Mouse (Mus musculus): ENCODE data around the gene Otop3. TPM values are rescaled to one million over a fixed set of nuclear protein-coding genes. Genes with fewer than 3 reads are reported as not detected.
"Not testable (repeated sequence)": the region's sequence is repeated elsewhere in the genome, so short reads cannot be mapped to it uniquely, and the experiment has no call there.

Otop3 gene
- total and polyA plus RNA-seq, 2 experiments, result not detected

GRCm38 (mm10) chr11:115381276-115381675 is 46.7 kb downstream of the Otop3 start:
- Histone ChIP-seq H3K27ac (replicated peaks; ENCODE audit: insufficient read depth, low read depth, low read length) (0 out of 2 replicates have a peak overlapping the region, but pooled peaks have one; percentile 15), H3K79me2 (ENCODE audit: control insufficient read depth, insufficient read depth, low read length) (no peaks in the 10 kb centered on the region), H3K27me3 (ENCODE audit: control insufficient read depth, insufficient read depth, low read length) (no peaks in the 10 kb centered on the region), H3K36me3 (ENCODE audit: control insufficient read depth, insufficient read depth, low read length) (no peaks in the 10 kb centered on the region), H3K4me3 (ENCODE audit: insufficient read depth, low read depth, low read length) (no peak overlapping the region), H3K4me1 (ENCODE audit: control insufficient read depth, insufficient read depth, low read length) (0 out of 2 replicates have a peak, but pooled peaks cover 3% of the 10 kb centered on the region), H3K9ac (ENCODE audit: low read depth, low read length) (no peak overlapping the region)
- DNase-seq (ENCODE audit: extremely low read depth, low read depth, low spot score), result no peak
- no peak for TF ChIP-seq POLR2A (IDR thresholded peaks at IDR 0.05; ENCODE audit: extremely low read depth, insufficient read depth, low read length)
- TF ChIP-seq CTCF (IDR thresholded peaks at IDR 0.05; ENCODE audit: low read depth, low read length), result no peak
- whole genome bisulfite sequencing, result 40% methylated on average over 9 of the region's 9 CpGs

- TF ChIP-seq POLR2A (IDR thresholded peaks at IDR 0.05; ENCODE audit: extremely low read depth, insufficient read depth, low read length) (peak; percentile 58; the same call in 1 of the 2 replicates), CTCF (IDR thresholded peaks at IDR 0.05; ENCODE audit: low read depth, low read length) (no peak)
- Histone ChIP-seq H3K36me3 (ENCODE audit: control insufficient read depth, insufficient read depth, low read length) (no peaks in the 10 kb centered on the region), H3K4me3 (ENCODE audit: insufficient read depth, low read depth, low read length) (peak within 1 kb of the TSS; percentile 74), H3K4me1 (ENCODE audit: control insufficient read depth, insufficient read depth, low read length) (0 out of 2 replicates have a peak, but pooled peaks cover 3% of the 10 kb centered on the region), H3K9ac (ENCODE audit: low read depth, low read length) (peak within 1 kb of the TSS; percentile 78), H3K79me2 (ENCODE audit: control insufficient read depth, insufficient read depth, low read length) (no peaks in the 10 kb centered on the region), H3K27me3 (ENCODE audit: control insufficient read depth, insufficient read depth, low read length) (no peaks in the 10 kb centered on the region), H3K27ac (replicated peaks; ENCODE audit: insufficient read depth, low read depth, low read length) (peak within 1 kb of the TSS; percentile 15; the same call in 1 of the 2 replicates)
- DNase-seq (ENCODE audit: extremely low read depth, low read depth, low spot score), result peak; percentile 73
- WGBS, result 1% methylated on average over 76 of the region's 76 CpGs
These were observed 47.4 kb downstream of the Otop3 start, which contains the start of gene Cdr2l for GRCm38 (mm10) chr11:115381743-115382539. Gene Cdr2l, plus strand, starts transcription at chr11:115381916.

GRCm38 (mm10) chr11:115382891-115383290 is 48.4 kb downstream of the Otop3 start:
- Histone ChIP-seq H3K4me1 (ENCODE audit: control insufficient read depth, insufficient read depth, low read length) (0 out of 2 replicates have a peak, but pooled peaks cover 3% of the 10 kb centered on the region), H3K27ac (replicated peaks; ENCODE audit: insufficient read depth, low read depth, low read length) (no peak overlapping the region; the same call in 1 of the 2 replicates), H3K27me3 (ENCODE audit: control insufficient read depth, insufficient read depth, low read length) (no peaks in the 10 kb centered on the region), H3K9ac (ENCODE audit: low read depth, low read length) (no peak overlapping the region), H3K79me2 (ENCODE audit: control insufficient read depth, insufficient read depth, low read length) (no peaks in the 10 kb centered on the region), H3K36me3 (ENCODE audit: control insufficient read depth, insufficient read depth, low read length) (no peaks in the 10 kb centered on the region), H3K4me3 (ENCODE audit: insufficient read depth, low read depth, low read length) (no peak overlapping the region)
- WGBS, result 48% methylated on average over 5 of the region's 5 CpGs
- no peak for TF ChIP-seq POLR2A (IDR thresholded peaks at IDR 0.05; ENCODE audit: extremely low read depth, insufficient read depth, low read length)
- TF ChIP-seq CTCF (IDR thresholded peaks at IDR 0.05; ENCODE audit: low read depth, low read length), result no peak
- no peak for DNase-seq (ENCODE audit: extremely low read depth, low read depth, low spot score)

- H3K9ac ChIP-seq (ENCODE audit: low read depth, low read length), result no peak overlapping the region
- H3K27me3 ChIP-seq (ENCODE audit: control insufficient read depth, insufficient read depth, low read length), result no peaks in the 10 kb centered on the region
- WGBS, result 82% methylated on average over 16 of the region's 16 CpGs
- no peak for DNase-seq (ENCODE audit: extremely low read depth, low read depth, low spot score)
- no peak for TF ChIP-seq CTCF (IDR thresholded peaks at IDR 0.05; ENCODE audit: low read depth, low read length)
- H3K4me1 ChIP-seq (ENCODE audit: control insufficient read depth, insufficient read depth, low read length), result 0 out of 2 replicates have a peak, but pooled peaks cover 3% of the 10 kb centered on the region
- H3K36me3 ChIP-seq (ENCODE audit: control insufficient read depth, insufficient read depth, low read length), result no peaks in the 10 kb centered on the region
- no peak overlapping the region for H3K4me3 ChIP-seq (ENCODE audit: insufficient read depth, low read depth, low read length)
- H3K79me2 ChIP-seq (ENCODE audit: control insufficient read depth, insufficient read depth, low read length), result no peaks in the 10 kb centered on the region
- peak overlapping the region; percentile 50 for H3K27ac ChIP-seq (replicated peaks; ENCODE audit: insufficient read depth, low read depth, low read length)
These were observed 49.4 kb downstream of the Otop3 start for GRCm38 (mm10) chr11:115383701-115384474.

- Histone ChIP-seq H3K36me3 (ENCODE audit: control insufficient read depth, insufficient read depth, low read length) (no peaks in the 10 kb centered on the region), H3K27me3 (ENCODE audit: control insufficient read depth, insufficient read depth, low read length) (no peaks in the 10 kb centered on the region), H3K4me1 (ENCODE audit: control insufficient read depth, insufficient read depth, low read length) (0 out of 2 replicates have a peak, but pooled peaks cover 3% of the 10 kb centered on the region), H3K4me3 (ENCODE audit: insufficient read depth, low read depth, low read length) (no peak overlapping the region), H3K27ac (replicated peaks; ENCODE audit: insufficient read depth, low read depth, low read length) (peak overlapping the region; percentile 50; the same call in 1 of the 2 replicates), H3K9ac (ENCODE audit: low read depth, low read length) (no peak overlapping the region), H3K79me2 (ENCODE audit: control insufficient read depth, insufficient read depth, low read length) (no peaks in the 10 kb centered on the region)
- WGBS, result 68% methylated on average over 5 of the region's 5 CpGs
- DNase-seq (ENCODE audit: extremely low read depth, low read depth, low spot score), result no peak
- TF ChIP-seq POLR2A (IDR thresholded peaks at IDR 0.05; ENCODE audit: extremely low read depth, insufficient read depth, low read length) (no peak), CTCF (IDR thresholded peaks at IDR 0.05; ENCODE audit: low read depth, low read length) (no peak)
These were observed 50.1 kb downstream of the Otop3 start for GRCm38 (mm10) chr11:115384587-115384986.

GRCm38 (mm10) chr11:115386859-115387258 is 52.3 kb downstream of the Otop3 start:
- 74% methylated on average over 3 of the region's 3 CpGs for WGBS
- H3K4me1 ChIP-seq (ENCODE audit: control insufficient read depth, insufficient read depth, low read length); H3K36me3 ChIP-seq (ENCODE audit: control insufficient read depth, insufficient read depth, low read length); H3K79me2 ChIP-seq (ENCODE audit: control insufficient read depth, insufficient read depth, low read length); H3K27ac ChIP-seq (replicated peaks; ENCODE audit: insufficient read depth, low read depth, low read length); DNase-seq (ENCODE audit: extremely low read depth, low read depth, low spot score); H3K9ac ChIP-seq (ENCODE audit: low read depth, low read length); H3K4me3 ChIP-seq (ENCODE audit: insufficient read depth, low read depth, low read length); H3K27me3 ChIP-seq (ENCODE audit: control insufficient read depth, insufficient read depth, low read length): not testable (repeated sequence)
